Mouse (Mus musculus) liver, embryonic 14.5 days (tissue): Measurements from ENCODE around the gene Gm20604. TPM values are rescaled to one million over a fixed set of nuclear protein-coding genes. Genes with fewer than 3 reads are reported as not detected.

Experiments
- ATAC-seq: fragments of 200-750 bp; cut with Nextera tagmentation; 2 replicates; pipeline ENCODE4 v1.8.0; 2017; ENCODE audit warnings: moderate number of reproducible peaks, mild to moderate bottlenecking, moderate library complexity; ENCODE audit not compliant: insufficient read depth
- DNase-seq, 3 experiments: peaks; one replicate each; pipeline ENCODE4 v3.0.0-alpha.2; 2012 to 2013; ENCODE audit warnings: low read depth in 3 of 3, low spot score in 3 of 3
- H3K27ac ChIP-seq: fragments of 300-500 bp; sonication (generic); 2 replicates; pipeline ENCODE4 v1.5.1; 2014; ENCODE audit warnings: moderate library complexity, mild to moderate bottlenecking, control low read depth, inconsistent platforms
- H3K27me3 ChIP-seq: fragments of 300-500 bp; sonication (generic); 2 replicates; pipeline ENCODE4 v1.6.1; 2014; ENCODE audit warnings: mild to moderate bottlenecking, low read length, moderate library complexity; ENCODE audit not compliant: control insufficient read depth, insufficient read depth
- H3K36me3 ChIP-seq: fragments of 300-500 bp; sonication (generic); replicated peaks from 2 replicates; pipeline ENCODE4 v1.6.1; 2014; ENCODE audit warnings: low read depth; ENCODE audit not compliant: control insufficient read depth, insufficient read depth
- H3K4me1 ChIP-seq, 2 experiments: fragments of 200-500 bp in 1 of 2; fragments of 300-500 bp in 1 of 2; sonication (generic) in 1 of 2; replicated peaks; 2 replicates each; pipeline ENCODE4 v1.6.1; 2012 to 2014; ENCODE audit warnings: antibody characterized with exemption in 1 of 2, inconsistent platforms in 1 of 2, low read length in 1 of 2; ENCODE audit not compliant: control insufficient read depth in 2 of 2, insufficient read depth in 2 of 2
- H3K4me2 ChIP-seq: fragments of 300-500 bp; sonication (generic); 2 replicates; pipeline ENCODE4 v1.6.1; 2014; ENCODE audit warnings: low read depth, mild to moderate bottlenecking, control low read depth, moderate library complexity
- H3K4me3 ChIP-seq, 2 experiments: fragments of 200-500 bp in 1 of 2; fragments of 300-500 bp in 1 of 2; sonication (generic) in 1 of 2; 2 replicates each; pipeline ENCODE4 v1.5.1; 2012 to 2014; ENCODE audit warnings: low read depth in 2 of 2, low read length in 2 of 2, mild to moderate bottlenecking in 2 of 2, control low read depth in 1 of 2, inconsistent platforms in 1 of 2, moderate library complexity in 1 of 2; ENCODE audit not compliant: insufficient read depth in 1 of 2
- H3K9ac ChIP-seq: fragments of 300-500 bp; sonication (generic); replicated peaks from 2 replicates; pipeline ENCODE4 v1.6.1; 2014; ENCODE audit warnings: mild to moderate bottlenecking, control low read depth, moderate library complexity
- H3K9me3 ChIP-seq: fragments of 300-500 bp; sonication (generic); 2 replicates; pipeline ENCODE4 v1.6.1; 2016; ENCODE audit warnings: low read length, mixed read lengths; ENCODE audit not compliant: control insufficient read depth
- CTCF ChIP-seq: IDR thresholded peaks from 2 replicates; pipeline ENCODE4 v1.5.1; 2016; ENCODE audit warnings: antibody characterized with exemption, low read depth, control low read depth
- EP300 ChIP-seq: IDR thresholded peaks from 2 replicates; pipeline ENCODE4 v1.6.1; 2016; ENCODE audit warnings: antibody characterized with exemption, low read depth
- WGBS: fragments of 180-500 bp; shearing (Covaris S2); extraction: QIAGEN DNeasy Blood & Tissue Kit; methylation state at CpG from one replicate; pipeline ENCODE4 v1.1.7; 2014; ENCODE audit not compliant: insufficient replicate concordance; 5-methylcytosine and 5-hydroxymethylcytosine counted together
- polyA plus RNA-seq, 2 experiments: library from polyadenylated mRNA; depleted of rRNA in 1 of 2; stranded (reverse) in 1 of 2; unstranded in 1 of 2; fragments of >200 nt; fragmentation: Nextera tagmentation in 1 of 2; extraction: Ambion mirVana in 1 of 2; gene quantifications; 2 replicates each; pipeline versions ENCODE4 v1.2.1 to v1.2.3; 2012 to 2014

Gm20604 gene
- polyA plus RNA-seq, 2 experiments, result 6.1 to 8.1 TPM

DNA sequence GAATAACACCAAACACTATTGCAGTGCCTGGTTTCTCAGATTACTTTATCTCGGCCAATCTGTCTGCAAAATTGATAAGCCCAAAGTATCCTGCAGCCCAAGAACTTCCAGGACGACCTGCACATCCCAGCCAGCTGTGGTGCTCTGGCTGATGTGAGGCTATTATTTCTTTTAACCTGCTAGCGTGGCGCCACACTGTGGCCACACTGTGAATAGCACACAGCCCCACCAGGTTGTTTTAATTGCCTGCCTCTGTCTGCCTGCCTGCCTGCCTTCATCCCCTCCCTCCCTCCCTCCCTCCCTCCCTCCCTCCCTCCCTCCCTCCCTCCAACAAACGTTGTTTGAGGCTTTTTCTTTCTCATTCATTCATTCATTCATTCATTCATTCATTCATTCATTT is 25.1 kb downstream of the Gm20604 start:
- H3K4me3 ChIP-seq, result no peak overlapping the region
- no peak for TF ChIP-seq EP300
- TF ChIP-seq CTCF, result peak; percentile 85
- H3K4me2 ChIP-seq, result no peak overlapping the region
- WGBS, result 2% methylated on average over 5 of the region's 5 CpGs
- H3K36me3 ChIP-seq, result no peaks in the 10 kb centered on the region
- H3K27me3 ChIP-seq, result no peaks in the 10 kb centered on the region
- no peak overlapping the region for H3K27ac ChIP-seq
- ATAC-seq (no peak), DNase-seq (peak in 1 of 3 experiments; percentile 36)
- H3K9me3 ChIP-seq, result no peaks in the 10 kb centered on the region
- H3K4me1 ChIP-seq, result peaks cover 11 to 23% of the 10 kb centered on the region in 2 experiments
- H3K9ac ChIP-seq, result no peak overlapping the region

- no peak overlapping the region for H3K4me3 ChIP-seq
Measured at GRCm38 (mm10) chr12:102730798-102731619, 27.5 kb downstream of the Gm20604 start.

DNA sequence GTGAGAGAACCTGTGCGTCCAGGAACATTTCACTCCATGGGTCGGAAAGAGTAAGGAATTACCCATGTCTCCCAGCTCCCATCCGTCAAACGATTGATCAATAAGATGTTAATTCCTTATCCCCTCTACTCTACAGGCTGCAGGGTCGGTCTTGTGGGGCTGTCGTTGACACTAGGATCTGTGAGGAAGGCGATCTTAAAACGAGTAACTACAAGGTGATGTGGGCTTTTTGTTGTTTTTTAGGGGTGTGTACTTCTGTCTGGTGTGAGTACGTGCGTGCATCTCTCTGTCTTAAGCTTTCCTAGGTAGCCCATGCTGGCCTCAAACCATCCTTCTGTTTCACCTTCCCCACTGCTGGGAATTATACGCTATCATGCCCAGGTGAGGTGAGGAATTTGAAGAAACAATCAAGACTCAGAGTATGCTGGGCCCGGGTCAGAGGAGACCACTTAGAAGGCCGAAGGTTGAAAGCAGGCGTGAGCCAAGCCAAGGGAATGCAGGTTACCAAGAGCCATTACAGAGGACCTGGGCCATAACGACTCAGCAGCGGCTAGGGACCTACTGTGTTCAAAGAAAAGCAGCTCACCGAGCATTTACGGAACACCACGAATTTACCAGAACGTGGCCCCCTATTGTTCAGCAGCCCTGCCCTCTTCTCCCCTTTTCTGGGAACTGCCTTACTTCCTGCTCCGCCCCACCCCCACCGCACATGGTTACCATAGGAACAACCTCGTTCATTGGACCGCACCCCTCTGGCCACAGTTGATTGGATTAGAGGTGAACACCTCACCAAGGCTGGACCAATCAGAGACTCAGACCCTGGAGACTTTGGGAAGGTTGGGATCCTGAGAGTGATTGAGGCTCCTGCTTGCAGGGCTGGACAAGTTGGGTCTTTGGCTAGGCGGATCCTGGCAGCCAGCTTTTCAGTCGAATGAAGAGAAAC is 28.3 kb downstream of the Gm20604 start:
- 38% methylated on average over 26 of the region's 26 CpGs for WGBS
- no peaks in the 10 kb centered on the region for H3K27me3 ChIP-seq

More at GRCm38 (mm10) chr12:102730798-102731619, 27.5 kb downstream of the Gm20604 start:
- H3K4me2 ChIP-seq, result peak overlapping the region; percentile 50
- no peak for TF ChIP-seq EP300
- TF ChIP-seq CTCF, result no peak
- no peaks in the 10 kb centered on the region for H3K36me3 ChIP-seq
- WGBS, result 40% methylated on average over 16 of the region's 16 CpGs
- H3K4me1 ChIP-seq, result peaks cover 11 to 23% of the 10 kb centered on the region in 2 experiments
- H3K9me3 ChIP-seq, result no peaks in the 10 kb centered on the region
- H3K9ac ChIP-seq, result no peak overlapping the region
- DNase-seq (no peak), ATAC-seq (no peak; the same call in 1 of the 2 replicates)
- H3K27ac ChIP-seq, result no peak overlapping the region
- no peaks in the 10 kb centered on the region for H3K27me3 ChIP-seq

GRCm38 (mm10) chr12:102725761-102726175 is 32.7 kb downstream of the Gm20604 start:
- TF ChIP-seq CTCF (no peak), EP300 (no peak)
- 53% methylated on average over 7 of the region's 7 CpGs for WGBS
- no peak for DNase-seq

More for the DNA sequence above, 28.3 kb downstream of the Gm20604 start:
- Histone ChIP-seq H3K9ac (no peak overlapping the region), H3K4me1 (peaks cover 11 to 25% of the 10 kb centered on the region in 2 experiments), H3K9me3 (no peaks in the 10 kb centered on the region), H3K27ac (no peak overlapping the region), H3K36me3 (no peaks in the 10 kb centered on the region), H3K4me2 (peak overlapping the region; percentile 50), H3K4me3 (peak overlapping the region in 1 of 2 experiments; percentile 27; a peak in 1 of 4 replicates)
- DNase-seq (peak; percentile 54 to 73 (median 63)), ATAC-seq (peak; percentile 87)
- TF ChIP-seq EP300 (no peak), CTCF (no peak)

More at GRCm38 (mm10) chr12:102725761-102726175, 32.7 kb downstream of the Gm20604 start:
- Histone ChIP-seq H3K9ac (no peak overlapping the region), H3K27ac (no peak overlapping the region), H3K9me3 (no peaks in the 10 kb centered on the region), H3K27me3 (no peaks in the 10 kb centered on the region), H3K4me2 (no peak overlapping the region), H3K4me3 (no peak overlapping the region), H3K36me3 (no peaks in the 10 kb centered on the region), H3K4me1 (peaks cover 8 to 17% of the 10 kb centered on the region in 2 experiments)
- ATAC-seq, result no peak
